22 mouse cellular contexts compared by ENCODE assay signal in genomic region chr2:91116842-91117241, GRCm38 (mm10). TPM values are rescaled to one million over a fixed set of nuclear protein-coding genes. Genes with fewer than 3 reads are reported as not detected.
DNase-seq lines count a peak whose midpoint lies in the region; ATAC-seq lines count a peak whose summit lies in the region.
"Had no signal": no experiment of that assay in that cellular context is flagged by ENCODE, and none has a peak within 500 bp of the region (broad histone marks: within the 10 kb centered on the region; RNA-seq: fewer than 3 reads in every experiment).

No protein-coding gene starts in this region.

- H3K27me3 ChIP-seq in heart, embryonic 10.5 days (ENCODE audit: insufficient read depth, poor library complexity, severe bottlenecking), result no peaks in the 10 kb centered on the region
- no peaks in the 10 kb centered on the region for H3K27me3 ChIP-seq in heart, embryonic 14.5 days (ENCODE audit: control insufficient read depth, insufficient read depth, low read length)
- H3K27me3 ChIP-seq: CH12.LX had no signal

- peak overlapping the region; percentile 91 for H3K4me2 ChIP-seq in heart, embryonic 14.5 days (ENCODE audit: low read length)
- H3K4me2 ChIP-seq: embryonic facial prominence, embryonic 13.5 days; forebrain, embryonic 12.5 days; hindbrain, embryonic 12.5 days had no signal

- peaks cover 29% of the 10 kb centered on the region for H3K36me3 ChIP-seq in heart, embryonic 10.5 days
- H3K36me3 ChIP-seq in heart, embryonic 14.5 days (ENCODE audit: control insufficient read depth, insufficient read depth, low read length), result peaks cover 30% of the 10 kb centered on the region
- H3K36me3 ChIP-seq: embryonic facial prominence, embryonic 13.5 days; forebrain, embryonic 12.5 days; hindbrain, embryonic 12.5 days had no signal

- H3K27ac ChIP-seq in heart, embryonic 10.5 days, result peak overlapping the region; percentile 87
- H3K27ac ChIP-seq in heart, embryonic 14.5 days (replicated peaks in 1 of 2; ENCODE audit: control insufficient read depth in 1 of 2, insufficient read depth in 1 of 2, low read depth in 2 of 2, low read length in 2 of 2), result peak overlapping the region; percentile 96 to 99
- H3K27ac ChIP-seq: embryonic facial prominence, embryonic 13.5 days; forebrain, embryonic 12.5 days; gastrocnemius, adult 2 months; hindbrain, embryonic 12.5 days had no signal

- H3K9me3 ChIP-seq in heart, embryonic 10.5 days, result no peaks in the 10 kb centered on the region
- no peaks in the 10 kb centered on the region for H3K9me3 ChIP-seq in heart, embryonic 14.5 days (ENCODE audit: control insufficient read depth, low read length)
- H3K9me3 ChIP-seq: embryonic facial prominence, embryonic 13.5 days; forebrain, embryonic 12.5 days; hindbrain, embryonic 12.5 days had no signal

- 0 out of 2 replicates have a peak overlapping the region, but pooled peaks have one; percentile 70 for H3K4me3 ChIP-seq in heart, embryonic 10.5 days
- no peak overlapping the region for H3K4me3 ChIP-seq in heart, embryonic 14.5 days (ENCODE audit: control insufficient read depth in 1 of 2, insufficient read depth in 1 of 2, low read depth in 1 of 2, low read length in 2 of 2)
- H3K4me3 ChIP-seq: embryonic facial prominence, embryonic 13.5 days; forebrain, embryonic 12.5 days; gastrocnemius, adult 2 months; hindbrain, embryonic 12.5 days had no signal

- intact Hi-C loops in heart, postnatal 25 days (cut with DNase I), result loop anchor here (5.0 kb wide), 2 partner anchors 150 to 365 kb away; no protein-coding TSS in a partner anchor
- intact Hi-C loops in heart, postnatal 14 days (cut with DNase I), result loop anchor here (5.0 to 10.0 kb wide), 4 partner anchors 120 to 360 kb away; partner anchors contain the start of genes Arfgap2 and Ddb2

- WGBS in heart, embryonic 10.5 days, result 44% methylated on average over 5 of the region's 5 CpGs
- WGBS in heart, embryonic 14.5 days, result 30% methylated on average over 5 of the region's 5 CpGs

- ATAC-seq in heart, embryonic 14.5 days (ENCODE audit: insufficient number of reproducible peaks, insufficient read depth, low FRiP score, low read depth), result no peak
- ATAC-seq: activated CD4-positive, CD25-positive, alpha-beta regulatory T cell, adult 4 months; forebrain, embryonic 16.5 days; hindbrain, embryonic 16.5 days; inflammation-experienced regulatory T-cells, adult 6 months; intestine, postnatal 0 days; Patski had no signal

- peaks cover 55% of the 10 kb centered on the region for H3K4me1 ChIP-seq in heart, embryonic 10.5 days
- peaks cover 31 to 44% of the 10 kb centered on the region in 2 experiments for H3K4me1 ChIP-seq in heart, embryonic 14.5 days (ENCODE audit: control insufficient read depth in 2 of 2, insufficient read depth in 2 of 2, low read length in 2 of 2)

- H3K9ac ChIP-seq in heart, embryonic 14.5 days (ENCODE audit: low read length), result peak overlapping the region; percentile 96
- H3K9ac ChIP-seq: embryonic facial prominence, embryonic 13.5 days; forebrain, embryonic 12.5 days; hindbrain, embryonic 12.5 days had no signal

- no peak for DNase-seq in heart, embryonic 10.5 days (ENCODE audit: low spot score)
- no peak for DNase-seq in heart, postnatal 25 days (ENCODE audit: low spot score)
- DNase-seq in heart, postnatal 14 days, result no peak
- DNase-seq in brain, adult 2 months (ENCODE audit: low read depth, low spot score), result peak; percentile 69
- peak; percentile 60 for DNase-seq in telencephalon, adult 2 months (ENCODE audit: low read depth, low spot score)
- DNase-seq: adrenal gland, postnatal 14 days; cerebellum, adult 18-20 months; cerebellum, postnatal 36 days; gastrocnemius, adult 2 months; gastrocnemius, postnatal 36 days; kidney, adult 8-10 months had no signal

RNA-seq across cellular contexts. Expression of gene Mybpc3, which starts 1.1 kb away (rescaled TPM):
- polyA plus RNA-seq in heart, embryonic 10.5 days (2016; fragmentation: Nextera tagmentation; extraction: Ambion mirVana), result 450 and 1,030 TPM in 2 replicates
- 1,000 to 10,000 TPM; 1,615 to 1,699 TPM for total RNA-seq in heart, postnatal 25 days (2021)
- polyA plus RNA-seq in heart, embryonic 14.5 days (2014; fragmentation: Nextera tagmentation; extraction: Ambion mirVana), result 789 and 806 TPM in 2 replicates
- total RNA-seq in heart, postnatal 14 days (2021), result 1,000 to 10,000 TPM; 1,701 to 1,920 TPM
- total RNA-seq: adrenal gland, postnatal 14 days; gastrocnemius, postnatal 36 days had no signal
- polyA plus RNA-seq: activated CD4-positive, CD25-positive, alpha-beta regulatory T cell, adult 4 months; forebrain, embryonic 16.5 days; inflammation-experienced regulatory T-cells, adult 6 months; intestine, postnatal 0 days; Patski had no signal

RNA-seq across cellular contexts. Expression of gene Spi1, which starts 34.7 kb away (rescaled TPM):
- 0.99 and 4.1 TPM in 2 replicates for polyA plus RNA-seq in heart, embryonic 10.5 days (2016; fragmentation: Nextera tagmentation; extraction: Ambion mirVana)
- 1 to 10 TPM; 3.7 to 4.3 TPM for total RNA-seq in heart, postnatal 25 days (2021)
- polyA plus RNA-seq in heart, embryonic 14.5 days (2014; fragmentation: Nextera tagmentation; extraction: Ambion mirVana), result 4.8 and 5.1 TPM in 2 replicates
- total RNA-seq in heart, postnatal 14 days (2021), result 1 to 10 TPM; 4.1 TPM
- polyA plus RNA-seq: activated CD4-positive, CD25-positive, alpha-beta regulatory T cell, adult 4 months had no signal

RNA-seq across cellular contexts. Expression of gene Slc39a13, which starts 46.6 kb away (rescaled TPM):
- 32.6 and 37.5 TPM in 2 replicates for polyA plus RNA-seq in heart, embryonic 10.5 days (2016; fragmentation: Nextera tagmentation; extraction: Ambion mirVana)
- total RNA-seq in heart, postnatal 25 days (2021), result 10 to 100 TPM; 22.9 to 28.2 TPM
- 50.6 and 52.0 TPM in 2 replicates for polyA plus RNA-seq in heart, embryonic 14.5 days (2014; fragmentation: Nextera tagmentation; extraction: Ambion mirVana)
- total RNA-seq in heart, postnatal 14 days (2021), result 10 to 100 TPM; 24.7 to 25.5 TPM

Comparison
In these comparisons a context has a peak if more than half of its experiments do, and no peak if none do; other contexts are left out.
1. DNase-seq: peak in brain, adult 2 months (single experiment) and telencephalon, adult 2 months (single experiment); none in heart, embryonic 10.5 days (single experiment), heart, postnatal 25 days (single experiment) and heart, postnatal 14 days (0 of 2).